Mouse (Mus musculus): ENCODE data around the gene Qsox1. TPM values are rescaled to one million over a fixed set of nuclear protein-coding genes. Genes with fewer than 3 reads are reported as not detected.
A peak's percentile ranks its signal among the peaks of the same experiment; 100 is the strongest.

Qsox1 gene
- polyA plus RNA-seq, 1 experiment from 2014 or later = 6.8 TPM

GRCm38 (mm10) chr1:155790111-155790974 is 22.3 kb downstream of the Qsox1 start:
- no peaks in the 10 kb centered on the region; the same call in 1 of the 2 replicates for H3K4me1 ChIP-seq (ENCODE audit: control insufficient read depth, insufficient read depth, low read length)
- DNase-seq (ENCODE audit: low spot score, missing footprints) (peak; percentile 84), ATAC-seq (ENCODE audit: low FRiP score) (peak; percentile 69)
- H3K27ac ChIP-seq (ENCODE audit: low read depth, low read length) = no peak overlapping the region; the same call in 1 of the 2 replicates
- H3K36me3 ChIP-seq (ENCODE audit: control insufficient read depth, insufficient read depth, low read length) = peaks cover 6% of the 10 kb centered on the region; the same call in 1 of the 2 replicates
- no peak overlapping the region for H3K4me2 ChIP-seq
- 69% methylated on average over 16 of the region's 16 CpGs for WGBS
- H3K27me3 ChIP-seq (ENCODE audit: control insufficient read depth, insufficient read depth, low read length) = no peaks in the 10 kb centered on the region; the same call in 1 of the 2 replicates
- no peak overlapping the region for H3K9ac ChIP-seq (ENCODE audit: low read length)
- H3K9me3 ChIP-seq (ENCODE audit: control insufficient read depth, low read length) = no peaks in the 10 kb centered on the region
- no peak overlapping the region for H3K4me3 ChIP-seq (ENCODE audit: low read depth, low read length)

DNA sequence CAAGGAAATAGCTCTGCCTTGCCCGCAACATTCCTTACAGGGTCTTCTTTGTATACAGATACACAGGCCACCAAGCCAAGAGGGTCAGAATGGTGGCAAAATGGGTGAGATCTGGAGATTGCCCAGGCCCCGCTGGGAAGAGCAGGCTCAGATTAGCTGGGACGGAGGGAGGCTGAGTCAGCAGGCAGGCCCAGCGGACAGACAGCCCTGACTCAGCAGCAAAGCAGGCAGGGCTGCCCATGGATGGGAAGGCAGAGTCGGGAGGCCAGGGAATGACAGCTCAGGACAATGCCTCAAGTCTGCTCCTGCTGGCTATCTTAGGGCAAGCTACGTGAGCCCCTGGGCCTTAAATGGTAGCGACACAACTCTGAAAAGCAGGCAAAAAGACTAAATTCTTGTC is 26.8 kb downstream of the Qsox1 start:
- H3K9me3 ChIP-seq (ENCODE audit: control insufficient read depth, low read length) = no peaks in the 10 kb centered on the region
- no peak overlapping the region for H3K4me3 ChIP-seq (ENCODE audit: low read depth, low read length)
- no peaks in the 10 kb centered on the region; the same call in 1 of the 2 replicates for H3K4me1 ChIP-seq (ENCODE audit: control insufficient read depth, insufficient read depth, low read length)
- no peak overlapping the region for H3K4me2 ChIP-seq
- WGBS = 49% methylated on average over 7 of the region's 7 CpGs
- ATAC-seq (ENCODE audit: low FRiP score) = no peak
- peaks cover 6% of the 10 kb centered on the region; the same call in 1 of the 2 replicates for H3K36me3 ChIP-seq (ENCODE audit: control insufficient read depth, insufficient read depth, low read length)
- peaks cover 2% of the 10 kb centered on the region for H3K27me3 ChIP-seq (ENCODE audit: control insufficient read depth, insufficient read depth, low read length)
- H3K27ac ChIP-seq (ENCODE audit: low read depth, low read length) = no peak overlapping the region
- no peak overlapping the region for H3K9ac ChIP-seq (ENCODE audit: low read length)
- peak; percentile 47 for DNase-seq (ENCODE audit: low spot score, missing footprints)

DNA sequence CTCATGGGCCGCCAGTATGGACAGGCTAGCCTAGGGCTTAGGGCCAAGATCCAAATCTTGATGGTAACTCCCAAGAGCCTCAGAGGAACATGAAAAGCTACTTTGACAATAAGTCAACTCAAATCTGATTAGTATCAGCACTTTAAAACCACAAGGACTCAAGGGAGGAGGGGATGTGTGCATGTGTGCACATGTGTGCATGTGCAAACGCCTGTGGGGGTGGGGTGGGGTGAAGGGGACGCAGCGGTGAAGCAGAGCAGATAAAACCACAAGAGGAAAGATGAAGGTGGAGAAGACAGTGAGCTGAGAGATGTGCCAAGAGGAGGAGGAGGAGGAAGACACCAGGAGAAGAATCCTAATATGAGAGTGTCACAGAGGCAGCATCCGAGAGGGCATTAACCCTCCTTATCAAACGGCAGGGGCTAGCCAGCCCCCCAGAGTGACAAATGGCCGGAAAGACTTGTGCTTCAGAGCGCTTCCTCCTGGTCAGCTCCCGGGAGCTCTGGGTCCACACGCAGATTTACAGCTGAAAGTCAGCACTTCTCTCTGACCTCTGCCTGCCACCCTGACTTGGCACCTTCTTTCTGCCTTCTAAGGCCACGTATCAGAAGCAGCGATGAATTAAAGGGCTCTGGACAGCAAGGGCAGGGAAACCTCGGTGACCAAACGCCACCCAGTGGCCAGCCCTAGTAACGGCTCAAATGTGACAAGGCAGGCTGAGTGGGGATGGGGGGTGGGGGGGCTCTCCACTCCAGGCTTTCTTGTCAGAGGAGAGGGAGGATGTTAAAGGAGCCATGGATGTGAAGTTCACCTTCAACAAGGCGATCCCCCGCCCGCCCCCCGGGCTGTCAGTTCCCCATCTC is 28.1 kb downstream of the Qsox1 start:
- DNase-seq (ENCODE audit: low spot score, missing footprints) (peak; percentile 97), ATAC-seq (ENCODE audit: low FRiP score) (peak; percentile 49; the same call in 1 of the 2 replicates)
- H3K9ac ChIP-seq (ENCODE audit: low read length) = no peak overlapping the region
- no peak overlapping the region for H3K4me3 ChIP-seq (ENCODE audit: low read depth, low read length)
- H3K4me2 ChIP-seq = no peak overlapping the region
- H3K27ac ChIP-seq (ENCODE audit: low read depth, low read length) = no peak overlapping the region
- no peaks in the 10 kb centered on the region for H3K9me3 ChIP-seq (ENCODE audit: control insufficient read depth, low read length)
- H3K4me1 ChIP-seq (ENCODE audit: control insufficient read depth, insufficient read depth, low read length) = no peaks in the 10 kb centered on the region
- peaks cover 2% of the 10 kb centered on the region for H3K27me3 ChIP-seq (ENCODE audit: control insufficient read depth, insufficient read depth, low read length)
- 37% methylated on average over 19 of the region's 19 CpGs for WGBS
- H3K36me3 ChIP-seq (ENCODE audit: control insufficient read depth, insufficient read depth, low read length) = peaks cover 6% of the 10 kb centered on the region; the same call in 1 of the 2 replicates

DNA sequence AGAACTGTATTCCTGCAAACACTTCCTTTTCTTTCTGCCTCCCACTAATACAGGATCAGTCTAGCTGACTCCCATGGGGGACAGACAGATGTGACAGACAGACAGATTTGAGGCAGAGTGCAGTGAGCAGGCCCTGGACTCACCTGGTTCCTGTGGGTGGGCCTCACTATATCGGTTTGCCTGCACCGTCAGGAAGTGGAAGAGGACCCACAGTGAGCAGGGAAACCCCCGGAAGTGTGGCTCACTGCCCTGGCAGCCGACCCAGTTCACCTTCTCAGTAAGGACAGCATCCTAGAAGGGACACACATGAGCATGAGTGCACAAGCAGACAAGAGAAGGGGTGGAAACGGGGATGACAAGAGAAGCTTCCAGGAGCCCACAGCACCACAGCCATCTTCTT is 30.3 kb downstream of the Qsox1 start:
- Histone ChIP-seq H3K4me2 (no peak overlapping the region), H3K9me3 (ENCODE audit: control insufficient read depth, low read length) (no peaks in the 10 kb centered on the region), H3K27me3 (ENCODE audit: control insufficient read depth, insufficient read depth, low read length) (peaks cover 2% of the 10 kb centered on the region), H3K36me3 (ENCODE audit: control insufficient read depth, insufficient read depth, low read length) (peaks cover 2% of the 10 kb centered on the region; the same call in 1 of the 2 replicates), H3K4me1 (ENCODE audit: control insufficient read depth, insufficient read depth, low read length) (no peaks in the 10 kb centered on the region), H3K9ac (ENCODE audit: low read length) (no peak overlapping the region), H3K27ac (ENCODE audit: low read depth, low read length) (no peak overlapping the region), H3K4me3 (ENCODE audit: low read depth, low read length) (no peak overlapping the region)
- WGBS = 77% methylated on average over 5 of the region's 5 CpGs
- ATAC-seq (ENCODE audit: low FRiP score) (no peak), DNase-seq (ENCODE audit: low spot score, missing footprints) (no peak)

DNA sequence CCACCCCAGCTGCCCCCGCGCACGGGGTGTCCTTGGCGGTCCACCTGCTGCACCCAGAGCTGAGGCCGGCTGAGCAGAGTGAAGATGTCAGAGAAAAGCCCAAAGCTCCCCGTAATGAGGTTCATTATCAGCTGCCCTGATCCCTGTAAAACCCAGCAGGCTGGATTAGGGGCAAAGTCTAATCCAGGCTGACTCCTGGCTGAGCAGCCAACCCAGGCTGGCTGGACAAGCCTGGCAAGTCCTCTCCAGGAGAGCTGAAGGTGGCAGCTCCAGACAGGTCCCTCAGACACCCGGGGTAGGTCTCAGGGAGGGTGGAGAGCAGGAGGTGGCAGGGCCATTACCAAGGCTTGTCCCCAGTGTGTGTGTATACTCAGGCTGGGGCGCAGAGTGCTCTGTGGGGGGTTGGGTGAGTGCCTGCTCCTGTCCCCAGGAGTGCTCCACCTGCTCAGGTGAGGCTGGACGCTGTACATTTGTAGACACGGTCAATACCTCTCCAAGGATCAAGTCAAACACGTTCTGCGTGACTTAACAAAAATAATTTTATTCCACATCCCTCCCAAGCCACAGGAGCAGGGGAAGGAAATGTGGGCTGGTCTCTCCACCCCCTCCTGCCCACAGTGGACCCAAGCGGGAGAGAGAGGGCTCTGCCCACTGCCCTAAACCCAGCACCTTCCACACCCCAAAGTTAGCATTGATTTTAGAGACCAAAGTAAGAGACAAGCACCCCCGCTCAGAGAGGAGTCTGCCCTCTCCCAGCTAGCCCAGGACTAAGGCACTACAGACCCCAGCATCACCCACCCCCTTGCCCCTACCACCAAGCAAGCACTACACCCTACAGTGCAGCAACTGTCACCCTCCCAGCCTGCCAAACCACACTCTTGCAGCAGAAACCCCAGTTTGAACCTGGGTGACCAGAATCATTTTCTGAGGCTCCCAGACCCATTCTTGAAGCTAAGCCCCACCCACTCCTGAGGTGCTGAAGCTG is 34.8 kb downstream of the Qsox1 start:
- Histone ChIP-seq H3K9me3 (ENCODE audit: control insufficient read depth, low read length) (peaks cover 3% of the 10 kb centered on the region; the same call in 1 of the 2 replicates), H3K4me2 (no peak overlapping the region), H3K27me3 (ENCODE audit: control insufficient read depth, insufficient read depth, low read length) (no peaks in the 10 kb centered on the region), H3K36me3 (ENCODE audit: control insufficient read depth, insufficient read depth, low read length) (no peaks in the 10 kb centered on the region), H3K27ac (ENCODE audit: low read depth, low read length) (no peak overlapping the region), H3K9ac (ENCODE audit: low read length) (no peak overlapping the region), H3K4me3 (ENCODE audit: low read depth, low read length) (no peak overlapping the region), H3K4me1 (ENCODE audit: control insufficient read depth, insufficient read depth, low read length) (no peaks in the 10 kb centered on the region)
- WGBS = 52% methylated on average over 14 of the region's 14 CpGs
- DNase-seq (ENCODE audit: low spot score, missing footprints) (peak; percentile 76), ATAC-seq (ENCODE audit: low FRiP score) (peak; percentile 46)

GRCm38 (mm10) chr1:155759167-155759566 is 53.5 kb downstream of the Qsox1 start:
- peaks cover 53% of the 10 kb centered on the region for H3K27me3 ChIP-seq (ENCODE audit: control insufficient read depth, insufficient read depth, low read length)
- no peaks in the 10 kb centered on the region for H3K9me3 ChIP-seq (ENCODE audit: control insufficient read depth, low read length)
- DNase-seq (ENCODE audit: low spot score, missing footprints) (peak; percentile 96), ATAC-seq (ENCODE audit: low FRiP score) (peak; percentile 93)
- no peak overlapping the region for H3K9ac ChIP-seq (ENCODE audit: low read length)
- no peaks in the 10 kb centered on the region for H3K4me1 ChIP-seq (ENCODE audit: control insufficient read depth, insufficient read depth, low read length)
- H3K4me3 ChIP-seq (ENCODE audit: low read depth, low read length) = no peak overlapping the region
- H3K4me2 ChIP-seq = no peak overlapping the region
- H3K36me3 ChIP-seq (ENCODE audit: control insufficient read depth, insufficient read depth, low read length) = no peaks in the 10 kb centered on the region
- H3K27ac ChIP-seq (ENCODE audit: low read depth, low read length) = no peak overlapping the region
- 36% methylated on average over 12 of the region's 12 CpGs for WGBS

- WGBS = 67% methylated on average over 4 of the region's 4 CpGs
- ATAC-seq (ENCODE audit: low FRiP score) = peak; percentile 43
- H3K9ac ChIP-seq (ENCODE audit: low read length) = no peak overlapping the region
- no peak overlapping the region for H3K4me2 ChIP-seq
- H3K4me3 ChIP-seq (ENCODE audit: low read depth, low read length) = no peak overlapping the region
- H3K36me3 ChIP-seq (ENCODE audit: control insufficient read depth, insufficient read depth, low read length) = no peaks in the 10 kb centered on the region
- peaks cover 57% of the 10 kb centered on the region for H3K27me3 ChIP-seq (ENCODE audit: control insufficient read depth, insufficient read depth, low read length)
- no peaks in the 10 kb centered on the region for H3K9me3 ChIP-seq (ENCODE audit: control insufficient read depth, low read length)
- H3K27ac ChIP-seq (ENCODE audit: low read depth, low read length) = no peak overlapping the region
- no peaks in the 10 kb centered on the region for H3K4me1 ChIP-seq (ENCODE audit: control insufficient read depth, insufficient read depth, low read length)
- no peak for DNase-seq (ENCODE audit: low spot score, missing footprints)
Measured at GRCm38 (mm10) chr1:155758711-155759110, 54.0 kb downstream of the Qsox1 start.

DNA sequence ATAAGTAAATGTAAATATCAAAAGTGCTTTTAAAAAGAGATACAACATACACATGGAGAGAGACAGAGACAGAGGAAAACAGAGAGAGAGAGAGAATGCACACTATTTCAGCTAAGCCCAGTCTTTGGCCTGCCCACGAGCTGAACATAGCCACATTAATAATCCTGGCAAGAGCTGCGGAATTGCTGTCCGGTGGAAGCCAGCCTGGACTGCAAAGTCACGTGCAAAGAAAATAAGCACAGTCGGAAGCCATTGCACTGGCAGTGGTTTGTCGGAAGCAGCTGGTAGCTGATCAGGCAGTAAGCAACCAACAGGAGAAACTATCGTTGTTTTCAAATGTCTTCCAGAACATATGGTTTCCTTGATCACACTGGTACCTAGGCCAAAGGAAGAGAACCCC is 55.1 kb downstream of the Qsox1 start:
- Histone ChIP-seq H3K27ac (ENCODE audit: low read depth, low read length) (no peak overlapping the region), H3K4me3 (ENCODE audit: low read depth, low read length) (no peak overlapping the region), H3K9ac (ENCODE audit: low read length) (no peak overlapping the region), H3K27me3 (ENCODE audit: control insufficient read depth, insufficient read depth, low read length) (peaks cover 64% of the 10 kb centered on the region), H3K9me3 (ENCODE audit: control insufficient read depth, low read length) (no peaks in the 10 kb centered on the region), H3K36me3 (ENCODE audit: control insufficient read depth, insufficient read depth, low read length) (no peaks in the 10 kb centered on the region), H3K4me2 (no peak overlapping the region), H3K4me1 (ENCODE audit: control insufficient read depth, insufficient read depth, low read length) (no peaks in the 10 kb centered on the region)
- ATAC-seq (ENCODE audit: low FRiP score) = no peak
- WGBS = 74% methylated on average over 7 of the region's 7 CpGs
- DNase-seq (ENCODE audit: low spot score, missing footprints) = peak; percentile 84

All from midbrain, embryonic 11.5 days (tissue).